Mouse (Mus musculus) testis, adult 2 months (tissue): ENCODE results near the gene Pcnx2. TPM values are rescaled to one million over a fixed set of nuclear protein-coding genes. Genes with fewer than 3 reads are reported as not detected.
A peak's percentile ranks its signal among the peaks of the same experiment; 100 is the strongest.

Experiments used
- H3K27ac ChIP-seq: fragments of 200-500 bp; 2 replicates; pipeline ENCODE4 v1.5.1; 2012; ENCODE audit warnings: low read depth, low read length; ENCODE audit not compliant: control insufficient read depth, insufficient read depth
- H3K27me3 ChIP-seq: fragments of 200-500 bp; 2 replicates; pipeline ENCODE4 v1.6.1; 2012; ENCODE audit warnings: mild to moderate bottlenecking, low read length, moderate library complexity; ENCODE audit not compliant: control insufficient read depth, insufficient read depth
- H3K36me3 ChIP-seq: fragments of 200-500 bp; 2 replicates; pipeline ENCODE4 v1.6.1; 2012; ENCODE audit warnings: mild to moderate bottlenecking, low read length; ENCODE audit not compliant: control insufficient read depth, insufficient read depth
- H3K4me1 ChIP-seq: fragments of 200-500 bp; 2 replicates; pipeline ENCODE4 v1.6.1; 2012; ENCODE audit warnings: low read length; ENCODE audit not compliant: control insufficient read depth, insufficient read depth
- H3K4me3 ChIP-seq: fragments of 200-500 bp; 2 replicates; pipeline ENCODE4 v1.5.1; 2012; ENCODE audit warnings: low read depth, mild to moderate bottlenecking, low read length, moderate library complexity, mixed read lengths; ENCODE audit not compliant: control insufficient read depth
- CTCF ChIP-seq: fragments of 200-500 bp; IDR thresholded peaks from 2 replicates; pipeline ENCODE4 v1.5.1; 2012; ENCODE audit warnings: low read depth, mild to moderate bottlenecking, inconsistent platforms, low read length, moderate library complexity; ENCODE audit not compliant: control insufficient read depth, insufficient read depth, insufficient replicate concordance
- POLR2A ChIP-seq: fragments of 200-500 bp; IDR thresholded peaks from 2 replicates; pipeline ENCODE4 v1.6.1; 2012; ENCODE audit warnings: low read depth, mild to moderate bottlenecking, inconsistent platforms, low read length, moderate library complexity; ENCODE audit not compliant: control insufficient read depth
- polyA plus RNA-seq: library from polyadenylated mRNA; depleted of rRNA; stranded (reverse); fragments of >200 nt; gene quantifications from 2 replicates; pipeline ENCODE4 v1.2.3, GENCODE M21; 2012

Gene Pcnx2
- polyA plus RNA-seq, 1 experiment, result 8.4 TPM

DNA sequence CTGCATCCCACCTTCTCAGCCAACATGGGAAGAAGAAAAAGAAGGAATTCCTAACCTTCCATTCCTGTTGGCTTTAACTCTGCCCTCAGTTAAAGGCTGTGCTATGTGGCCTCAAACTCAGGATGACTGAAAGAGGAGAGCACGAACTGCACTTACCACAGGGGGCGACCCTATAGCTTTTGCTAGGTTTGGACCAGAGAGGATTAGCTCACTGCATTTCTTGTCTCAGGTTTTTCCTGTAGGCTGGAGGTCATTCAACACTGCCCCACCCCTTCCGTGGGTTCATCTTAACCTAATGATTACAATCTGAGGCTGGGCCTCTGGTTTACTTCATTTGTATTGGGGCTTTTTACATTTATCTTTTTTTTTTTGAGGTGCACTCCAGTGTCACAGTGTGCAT lies 123.1 kb downstream of the Pcnx2 start:
- H3K4me1 ChIP-seq, result peaks cover 8% of the 10 kb centered on the region
- TF ChIP-seq POLR2A (no peak), CTCF (no peak)
- H3K4me3 ChIP-seq, result no peak overlapping the region
- H3K27me3 ChIP-seq, result no peaks in the 10 kb centered on the region
- no peak overlapping the region for H3K27ac ChIP-seq
- no peaks in the 10 kb centered on the region for H3K36me3 ChIP-seq

- TF ChIP-seq POLR2A, result no peak
- no peak for TF ChIP-seq CTCF
- no peak overlapping the region for H3K4me3 ChIP-seq
- no peaks in the 10 kb centered on the region for H3K36me3 ChIP-seq
- peaks cover 8% of the 10 kb centered on the region for H3K4me1 ChIP-seq
- no peaks in the 10 kb centered on the region for H3K27me3 ChIP-seq
- H3K27ac ChIP-seq, result no peak overlapping the region
These were observed 124.8 kb downstream of the Pcnx2 start for GRCm38 (mm10) chr8:125773281-125773803.

DNA sequence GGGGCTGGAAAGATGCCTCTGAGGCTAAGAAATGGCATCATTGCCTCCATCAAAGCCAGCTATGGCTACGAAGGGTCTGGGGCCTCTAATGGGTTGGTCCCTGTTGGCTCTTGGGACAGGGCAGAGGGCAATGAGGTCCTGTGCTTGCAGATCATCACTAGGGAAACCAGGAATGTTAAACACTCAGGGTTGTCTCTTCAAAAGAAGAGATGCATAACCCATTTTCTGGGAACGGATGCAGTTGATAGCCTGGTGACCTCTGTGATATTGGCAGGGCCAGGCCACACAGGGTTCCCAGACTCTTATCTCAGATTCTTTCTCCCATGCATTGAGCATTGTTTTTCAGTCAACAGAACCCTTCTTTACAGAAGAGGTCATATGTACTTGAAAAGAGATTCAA lies 125.8 kb downstream of the Pcnx2 start:
- TF ChIP-seq CTCF (no peak), POLR2A (no peak)
- Histone ChIP-seq H3K36me3 (no peaks in the 10 kb centered on the region), H3K4me1 (peaks cover 8% of the 10 kb centered on the region), H3K27ac (no peak overlapping the region), H3K4me3 (no peak overlapping the region), H3K27me3 (no peaks in the 10 kb centered on the region)

GRCm38 (mm10) chr8:125768079-125768478 lies 130.0 kb downstream of the Pcnx2 start:
- H3K27ac ChIP-seq, result no peak overlapping the region
- H3K4me3 ChIP-seq, result no peak overlapping the region
- TF ChIP-seq POLR2A, result no peak
- TF ChIP-seq CTCF, result no peak
- H3K4me1 ChIP-seq, result no peaks in the 10 kb centered on the region
- H3K36me3 ChIP-seq, result no peaks in the 10 kb centered on the region
- no peaks in the 10 kb centered on the region for H3K27me3 ChIP-seq

DNA sequence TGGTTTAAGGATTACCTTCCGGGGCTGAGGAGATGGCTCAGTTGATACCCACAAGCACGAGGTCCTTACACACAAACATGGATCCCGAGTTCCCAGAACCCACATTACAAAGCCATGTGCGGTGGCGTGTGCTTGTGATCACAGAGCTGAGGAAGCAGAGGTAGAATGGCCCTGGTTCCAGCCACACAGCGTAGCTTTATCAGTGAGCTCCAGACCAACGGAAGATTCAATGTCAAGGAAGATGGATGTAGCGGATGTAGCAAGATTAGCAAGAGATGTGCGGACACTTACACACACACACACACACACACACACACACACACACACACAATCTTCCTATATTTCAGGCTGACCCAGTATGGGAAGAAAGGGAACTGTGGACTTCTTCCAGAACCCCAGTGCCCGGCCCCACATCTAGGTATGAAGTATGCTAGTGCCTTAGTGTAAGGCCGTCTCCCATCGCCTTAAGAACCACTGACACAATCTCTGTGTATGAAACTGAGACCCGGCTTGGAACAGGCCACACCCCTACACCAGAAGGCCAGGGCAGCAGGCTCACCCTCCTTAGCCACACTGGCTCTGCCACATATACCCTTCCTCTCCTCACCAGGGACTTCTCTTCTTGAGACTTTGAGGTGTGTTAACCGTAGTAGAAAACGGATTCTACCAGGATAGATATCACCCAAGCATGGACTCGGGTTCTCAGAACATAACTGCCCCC lies 134.9 kb downstream of the Pcnx2 start:
- Histone ChIP-seq H3K27me3 (no peaks in the 10 kb centered on the region), H3K27ac (no peak overlapping the region), H3K4me1 (no peaks in the 10 kb centered on the region), H3K4me3 (no peak overlapping the region), H3K36me3 (no peaks in the 10 kb centered on the region)
- TF ChIP-seq POLR2A (no peak), CTCF (no peak)

- H3K4me1 ChIP-seq, result no peaks in the 10 kb centered on the region
- H3K4me3 ChIP-seq, result no peak overlapping the region
- no peaks in the 10 kb centered on the region for H3K27me3 ChIP-seq
- TF ChIP-seq POLR2A (no peak), CTCF (peak; percentile 47; the same call in 1 of the 2 replicates)
- no peaks in the 10 kb centered on the region for H3K36me3 ChIP-seq
- no peak overlapping the region for H3K27ac ChIP-seq
These were observed 139.1 kb downstream of the Pcnx2 start for GRCm38 (mm10) chr8:125759022-125759421.

- no peaks in the 10 kb centered on the region for H3K27me3 ChIP-seq
- no peak overlapping the region for H3K27ac ChIP-seq
- TF ChIP-seq CTCF, result no peak
- TF ChIP-seq POLR2A, result no peak
- H3K4me1 ChIP-seq, result no peaks in the 10 kb centered on the region
- H3K36me3 ChIP-seq, result no peaks in the 10 kb centered on the region
- H3K4me3 ChIP-seq, result no peak overlapping the region
These were observed 141.0 kb downstream of the Pcnx2 start for GRCm38 (mm10) chr8:125757106-125757496.
